Mouse (Mus musculus): ENCODE measurements at regions not wholly inside any gene's neighbourhood (a gene's known extent, or its start where the extent isn't known, plus 50 kb on each side); places are given as distances from the start of the nearest gene placed in this dataset.

- TF ChIP-seq CTCF (IDR thresholded peaks at IDR 0.05) (no peak), EP300 (IDR thresholded peaks at IDR 0.05) (no peak)
These were observed 190.1 kb downstream of the Emp1 start for GRCm38 (mm10) chr6:135552396-135552795.

All from lung, postnatal 0 days (tissue).